Mouse (Mus musculus): Measurements from ENCODE around the gene Heg1.

Heg1 gene

DNA sequence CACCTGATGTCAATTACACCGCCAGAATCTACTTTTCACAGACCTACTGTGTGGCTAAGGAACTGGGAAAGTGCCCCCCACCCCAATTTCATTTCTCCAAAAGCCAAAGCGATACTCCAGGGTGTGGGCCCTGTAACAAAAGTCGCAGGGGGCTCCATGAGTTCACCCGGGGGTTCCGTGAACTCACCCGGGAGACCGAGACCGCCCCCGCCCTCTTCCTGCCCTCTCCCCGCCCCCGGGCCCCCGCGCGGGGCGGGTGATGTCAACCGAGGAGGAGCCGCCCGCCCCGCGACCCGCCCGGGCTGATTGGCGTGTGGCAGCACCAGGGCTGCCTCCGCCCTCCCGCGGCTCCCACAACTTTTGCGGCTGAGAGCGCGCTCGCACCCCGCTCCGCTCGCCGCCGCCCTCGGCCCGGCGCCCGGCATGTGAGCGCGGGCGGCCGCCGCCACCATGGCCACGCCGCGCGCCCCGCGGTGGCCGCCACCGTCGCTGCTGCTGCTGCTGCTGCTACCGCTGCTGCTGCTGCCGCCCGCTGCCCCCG lies at the start of gene Heg1:
Gene Heg1, plus strand, starts transcription at position 209 of the 541 bp plus-strand sequence.
- DNase-seq (ENCODE audit: low spot score), result peak; percentile 74

DNA sequence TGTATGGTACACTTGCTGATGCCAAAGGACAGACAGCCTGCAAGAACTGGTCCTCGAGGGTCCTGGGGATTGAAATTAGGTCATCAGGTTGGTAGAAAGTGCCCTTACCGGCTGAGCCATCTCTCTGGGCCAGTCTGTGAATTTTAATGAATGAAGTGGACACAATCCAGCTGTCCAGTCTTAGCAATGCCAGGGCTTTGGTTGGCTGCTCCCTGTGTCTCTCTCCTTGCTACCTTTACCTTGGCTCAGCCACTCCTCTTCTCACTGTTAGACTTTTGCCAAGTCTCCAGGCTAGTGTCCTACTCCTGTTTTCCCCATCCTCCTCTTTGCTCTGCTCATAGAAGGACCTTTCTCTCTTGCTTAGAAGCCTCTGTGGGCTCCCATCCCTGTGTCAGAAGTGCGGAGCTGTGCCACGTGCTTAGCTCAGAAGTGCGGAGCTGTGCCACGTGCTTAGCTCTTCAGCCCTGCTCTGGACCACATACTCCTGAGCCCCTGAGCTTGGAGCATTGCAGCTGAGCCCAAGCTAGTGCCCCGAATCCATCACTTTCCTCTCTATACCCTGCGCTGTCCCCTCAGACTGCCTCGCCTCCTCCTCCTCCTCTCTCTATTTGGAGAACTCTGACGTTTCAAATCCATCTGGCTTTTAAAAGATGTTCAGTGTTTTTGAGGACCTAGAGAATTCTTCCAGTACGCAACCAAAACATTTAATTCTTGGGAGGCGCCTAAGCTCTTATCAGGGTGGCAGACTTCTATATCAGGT lies 48.2 kb upstream of the Heg1 start:
- no peak for DNase-seq (ENCODE audit: low spot score)

DNA sequence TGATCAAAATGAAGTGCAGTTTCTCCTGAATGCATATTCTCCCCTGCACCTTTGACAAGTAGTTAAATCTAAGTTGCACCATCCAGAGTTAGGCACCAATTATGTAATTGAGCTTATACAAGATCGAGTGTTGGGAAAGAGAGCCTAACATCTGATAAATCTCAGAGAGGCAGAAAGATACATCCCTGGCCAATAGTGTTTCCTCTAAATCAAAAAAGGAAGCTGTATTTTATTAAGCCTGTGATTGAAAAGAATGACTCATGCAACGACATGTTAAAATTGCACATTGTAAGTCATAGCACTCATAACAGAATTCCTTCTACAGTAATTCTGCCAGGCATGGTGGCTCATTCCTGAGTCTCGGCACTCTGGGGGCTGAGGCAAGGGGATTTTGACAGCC lies 42.4 kb upstream of the Heg1 start:
- no peak for DNase-seq (ENCODE audit: low spot score)

DNA sequence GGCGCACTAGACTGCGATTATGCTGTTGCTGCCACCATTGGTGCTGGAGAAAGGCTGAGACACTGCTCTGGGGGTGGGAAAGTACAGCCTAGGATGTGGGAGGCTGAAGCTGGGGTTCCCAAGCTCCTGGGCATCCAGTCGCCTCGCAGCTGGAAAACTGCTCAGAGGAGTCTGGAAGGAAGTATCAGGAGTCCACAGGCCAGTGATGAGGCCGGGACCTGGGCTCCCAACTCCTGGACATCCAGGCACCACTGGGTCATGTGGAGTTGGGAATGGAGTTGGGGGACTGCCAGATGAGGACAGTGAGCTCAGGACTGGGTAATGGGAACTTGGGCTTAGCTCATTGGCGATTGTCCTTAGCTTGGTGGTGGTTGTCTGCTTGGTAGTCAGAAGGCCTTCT lies 31.1 kb upstream of the Heg1 start:
- no peak for DNase-seq (ENCODE audit: low spot score)

DNA sequence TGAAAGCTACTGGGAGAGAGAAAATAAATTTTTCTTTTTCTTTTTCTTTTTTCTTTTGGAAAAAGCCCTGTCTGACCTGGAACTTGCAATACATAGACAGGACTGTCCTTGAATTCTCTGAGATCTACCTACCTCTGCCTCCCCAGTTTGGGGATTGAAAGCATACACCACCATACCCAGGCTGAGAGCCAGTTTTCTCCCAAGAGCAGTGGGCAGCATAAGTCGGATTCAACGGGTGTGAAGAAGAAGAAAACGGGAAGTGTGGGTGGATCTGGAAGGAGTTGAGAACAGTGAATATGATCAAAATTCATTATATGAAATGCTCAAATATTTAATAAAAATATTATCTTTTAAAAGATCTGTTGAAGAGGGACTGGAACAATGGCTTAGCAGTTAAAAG lies 28.7 kb upstream of the Heg1 start:
- DNase-seq (ENCODE audit: low spot score), result no peak

DNA sequence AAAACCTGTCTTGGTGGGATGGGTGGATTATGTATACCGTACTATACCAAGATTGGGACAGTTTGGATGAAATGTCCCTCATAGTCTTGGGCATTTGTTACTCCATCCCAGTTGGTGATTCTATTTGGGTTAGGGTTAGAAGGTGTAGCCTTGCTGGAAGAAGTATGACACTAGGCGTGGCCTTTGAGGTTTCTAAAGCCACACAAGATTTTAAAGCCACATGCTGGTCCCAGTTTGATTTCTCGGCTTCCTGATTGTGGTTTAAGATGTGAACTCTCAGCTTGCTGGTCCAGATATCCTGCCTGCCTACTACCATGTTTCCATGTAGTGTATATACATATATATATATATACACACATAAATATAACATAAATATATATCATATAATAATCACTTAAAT lies 27.0 kb upstream of the Heg1 start:
- no peak for DNase-seq (ENCODE audit: low spot score)

DNA sequence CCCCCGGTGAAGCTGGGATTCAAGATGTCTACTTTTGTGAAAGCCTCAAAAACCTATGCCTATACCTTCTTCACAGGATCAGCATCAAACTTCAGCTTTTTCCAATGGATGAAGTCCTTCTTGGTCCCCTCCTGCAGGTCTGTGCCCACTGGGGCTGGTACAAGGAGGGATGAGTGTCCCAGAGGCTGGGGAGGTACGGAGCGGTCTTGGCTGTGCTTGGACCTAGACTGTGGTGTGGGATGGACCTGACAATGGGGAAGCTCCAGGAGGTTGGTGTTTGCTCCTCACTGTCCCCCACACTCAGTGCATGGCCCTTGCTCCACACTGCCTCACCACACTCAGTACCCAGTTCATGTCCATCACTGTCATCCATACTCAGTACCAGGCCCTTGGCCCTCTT lies 26.0 kb upstream of the Heg1 start:
- no peak for DNase-seq (ENCODE audit: low spot score)

DNA sequence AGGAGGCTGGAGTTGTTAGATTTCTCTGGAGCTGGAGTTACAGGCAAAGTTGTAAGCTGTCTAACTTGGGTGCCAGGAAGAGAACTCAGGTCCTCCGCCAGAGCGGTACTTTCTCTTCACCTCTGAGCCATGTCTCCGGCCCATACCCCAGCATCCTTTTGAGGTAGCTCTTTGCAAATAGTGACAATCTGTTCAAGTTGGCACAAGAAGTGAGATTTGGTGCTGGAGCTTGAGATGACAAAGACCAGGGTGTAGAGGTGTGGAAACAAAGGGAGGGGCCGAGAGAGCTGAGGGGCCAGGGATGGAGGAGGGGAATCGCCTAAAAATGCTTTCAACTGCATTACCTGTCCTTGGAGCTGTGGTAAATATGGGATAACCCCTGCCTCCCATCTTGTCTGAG lies 24.6 kb upstream of the Heg1 start:
- DNase-seq (ENCODE audit: low spot score), result no peak

DNA sequence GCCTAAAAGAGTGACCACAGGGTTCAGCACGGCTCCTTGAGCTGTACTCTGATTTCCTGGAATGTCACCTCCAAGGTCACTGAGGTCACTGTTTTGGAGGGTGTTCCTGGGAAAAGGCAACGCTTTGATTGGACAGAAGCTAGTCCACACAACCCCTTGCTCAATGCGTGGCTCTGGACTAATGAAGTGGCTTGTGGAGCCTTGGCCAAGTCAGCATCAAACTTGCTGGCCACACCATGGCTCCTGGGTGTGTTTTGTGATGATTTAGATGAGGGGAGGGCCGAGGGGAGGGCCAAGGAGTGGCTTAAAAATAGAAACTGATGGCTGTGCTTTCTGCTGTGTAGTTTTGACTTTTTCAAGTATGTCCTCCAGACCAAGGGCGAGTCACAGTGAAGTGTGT lies 24.0 kb upstream of the Heg1 start:
- DNase-seq (ENCODE audit: low spot score), result no peak

DNA sequence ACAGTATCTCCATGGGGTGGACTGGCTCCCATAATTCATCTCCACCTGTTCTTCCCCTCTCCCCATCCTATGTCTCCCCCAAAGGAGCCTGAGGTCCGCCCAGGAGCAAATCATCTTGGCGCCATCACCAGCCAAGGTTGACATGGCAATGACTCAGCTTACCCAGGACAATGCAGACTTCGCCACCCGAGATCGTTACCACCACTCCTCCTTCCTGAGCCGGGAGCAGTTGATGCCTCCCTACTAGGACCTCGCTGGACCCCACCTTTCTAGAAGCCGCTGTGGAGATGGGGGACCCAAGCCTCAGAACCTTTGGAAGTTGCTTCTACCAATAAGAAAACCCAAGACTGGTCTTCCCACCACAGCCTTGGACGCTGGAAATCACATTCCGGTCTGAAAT lies 21.3 kb upstream of the Heg1 start:
- DNase-seq (ENCODE audit: low spot score), result no peak

DNA sequence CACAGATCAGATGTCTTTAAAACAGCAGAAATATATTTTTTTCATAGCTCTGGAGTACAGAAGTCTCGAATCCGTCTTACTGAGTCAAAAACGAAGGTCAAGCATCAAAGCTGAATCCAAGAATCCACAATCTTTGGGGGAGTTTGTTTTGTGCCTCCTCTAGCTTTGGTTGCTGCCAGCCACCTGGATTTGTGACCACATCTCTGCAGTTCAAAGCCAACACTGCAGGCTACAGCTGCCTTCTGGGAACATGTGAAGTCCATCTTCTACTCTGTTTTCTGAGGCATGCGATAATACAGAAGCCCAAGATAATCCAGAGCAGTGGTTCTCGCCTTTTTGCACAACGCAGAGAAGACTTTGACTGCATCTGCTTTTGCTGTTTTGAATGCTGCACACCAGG lies 17.9 kb upstream of the Heg1 start:
- no peak for DNase-seq (ENCODE audit: low spot score)

DNA sequence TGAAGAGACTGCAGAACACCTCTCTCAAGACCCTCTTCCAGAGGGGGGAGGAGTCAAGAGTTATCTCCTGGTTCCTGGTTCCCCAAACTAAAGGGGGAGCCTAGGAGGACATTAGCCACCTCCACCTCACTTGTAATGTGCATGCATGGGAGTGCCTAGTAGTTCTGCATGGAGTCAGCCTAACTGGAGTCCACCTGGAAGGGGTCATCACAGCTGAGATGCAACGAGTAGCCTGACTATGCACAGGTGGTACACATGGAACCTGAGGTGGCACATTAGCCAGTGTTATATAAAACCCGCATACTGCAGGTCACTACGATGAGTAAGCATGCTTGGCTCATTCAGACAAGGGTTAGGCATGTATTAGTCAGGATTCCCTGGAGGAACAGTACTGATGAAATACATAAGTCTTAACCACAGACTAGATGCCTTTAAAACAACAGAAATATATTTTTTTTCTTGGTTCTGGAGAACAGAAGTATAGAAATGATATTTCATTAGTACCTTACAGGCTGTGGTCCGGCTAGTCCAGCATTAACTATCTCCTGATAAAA lies 17.1 kb upstream of the Heg1 start:
- DNase-seq (ENCODE audit: low spot score), result no peak

- no peak for DNase-seq (ENCODE audit: low spot score)
These were observed 15.7 kb upstream of the Heg1 start for GRCm38 (mm10) chr16:33668448-33668847.

- no peak for DNase-seq (ENCODE audit: low spot score)
These were observed 15.1 kb upstream of the Heg1 start for GRCm38 (mm10) chr16:33669072-33669471.

DNA sequence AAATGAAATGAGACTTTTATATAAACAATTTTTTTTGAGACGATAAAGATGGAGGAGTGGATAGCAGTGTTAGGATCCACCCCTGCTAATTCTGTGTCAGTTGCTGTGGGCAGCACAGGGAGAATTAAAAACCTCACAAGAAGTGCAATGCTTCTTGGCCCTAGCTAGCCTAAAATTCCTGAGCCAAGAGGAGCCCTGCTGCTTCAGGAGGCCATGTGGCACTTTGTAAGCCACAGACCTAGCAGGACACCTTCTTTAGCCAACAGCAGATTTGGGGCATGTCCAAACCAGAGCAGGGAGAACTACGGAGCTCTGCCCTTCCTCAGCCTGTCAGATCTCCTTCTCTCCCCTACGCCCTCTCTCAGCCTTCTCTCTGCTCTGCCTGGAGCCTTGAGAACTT lies 13.8 kb upstream of the Heg1 start:
- no peak for DNase-seq (ENCODE audit: low spot score)

DNA sequence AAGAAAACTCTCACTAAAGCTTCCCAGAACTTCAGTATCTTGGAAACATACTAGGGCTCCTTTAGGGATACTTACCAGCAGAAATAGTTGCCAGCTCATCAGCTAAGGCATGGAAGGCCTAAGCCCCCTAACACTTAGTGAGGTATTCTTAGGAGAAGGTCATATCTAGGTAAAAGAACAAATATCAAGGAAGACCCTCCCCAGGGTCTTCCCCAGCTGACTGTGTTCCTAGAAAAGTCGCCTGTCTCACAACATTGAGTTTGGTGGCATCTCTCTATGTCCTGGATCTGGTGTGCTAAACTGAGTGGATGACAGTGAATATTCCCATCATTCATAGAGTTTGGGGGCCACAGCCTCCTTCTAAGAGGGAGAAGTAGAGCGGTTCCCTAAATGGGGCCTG lies 13.2 kb upstream of the Heg1 start:
- DNase-seq (ENCODE audit: low spot score), result no peak

DNA sequence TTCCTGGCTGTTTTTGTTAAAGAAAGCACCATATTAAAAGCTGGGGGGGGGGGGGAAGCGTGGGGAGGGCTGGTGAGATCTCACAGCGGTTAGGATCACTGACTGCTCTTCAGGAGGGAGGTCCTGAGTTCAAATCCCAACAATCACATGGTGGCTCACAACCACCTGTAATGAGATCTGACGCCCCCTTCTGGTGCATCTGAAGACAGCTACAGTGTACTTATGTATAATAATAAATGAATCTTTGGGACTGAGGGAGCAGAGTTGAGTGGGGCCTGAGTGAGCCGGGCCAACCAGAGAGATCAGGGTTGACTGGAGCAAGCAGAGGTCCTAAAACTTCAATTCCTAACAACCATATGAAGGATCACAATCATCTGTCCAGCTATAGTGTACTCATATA lies 12.0 kb upstream of the Heg1 start:
- DNase-seq (ENCODE audit: low spot score), result no peak

DNA sequence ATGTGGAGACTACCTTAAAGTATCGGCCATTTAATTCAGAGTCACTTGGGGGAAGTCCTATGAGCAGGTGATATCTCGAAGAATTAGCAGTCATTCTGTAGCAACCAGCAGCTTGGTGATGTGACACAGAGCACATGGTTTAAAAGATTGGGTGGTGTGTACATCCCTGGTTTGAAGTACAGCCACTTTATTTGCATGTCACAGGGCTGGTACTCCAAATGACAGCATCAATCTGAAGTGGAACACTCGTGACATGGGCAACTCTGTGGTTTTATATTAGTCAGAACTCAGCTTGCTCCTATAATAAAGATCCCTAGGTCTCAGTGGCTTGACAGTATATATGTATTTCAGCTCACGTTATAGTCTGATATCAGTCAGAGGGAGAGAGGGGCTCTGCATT lies 11.5 kb upstream of the Heg1 start:
- DNase-seq (ENCODE audit: low spot score), result no peak

DNA sequence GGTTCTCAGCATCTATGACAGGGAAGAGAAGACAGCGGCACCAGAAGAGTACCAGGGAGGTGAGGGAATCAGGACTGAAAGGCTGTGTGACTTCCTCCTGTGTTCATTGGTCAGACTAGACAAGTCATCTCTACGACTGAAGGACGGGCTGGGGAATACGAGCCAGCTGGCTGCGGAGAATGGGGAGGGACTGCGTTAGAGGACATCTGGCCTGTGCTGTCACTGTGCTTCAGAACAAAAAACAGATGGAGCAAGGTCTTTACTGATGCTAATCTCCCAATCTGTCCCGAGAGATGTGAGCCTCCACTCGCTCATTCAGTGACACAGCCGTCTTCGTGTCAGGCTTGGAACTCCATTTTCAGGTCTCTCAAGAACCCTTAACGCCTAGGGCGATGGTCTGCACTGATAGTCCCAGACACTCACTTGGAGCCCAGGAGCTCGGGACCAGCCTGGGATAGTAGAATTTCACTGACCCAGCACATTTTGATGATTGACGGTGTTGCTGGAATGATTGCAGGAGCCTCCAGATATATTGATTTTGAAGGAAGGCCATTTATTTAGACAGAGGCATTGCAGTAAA lies 10.6 kb upstream of the Heg1 start:
- no peak for DNase-seq (ENCODE audit: low spot score)

DNA sequence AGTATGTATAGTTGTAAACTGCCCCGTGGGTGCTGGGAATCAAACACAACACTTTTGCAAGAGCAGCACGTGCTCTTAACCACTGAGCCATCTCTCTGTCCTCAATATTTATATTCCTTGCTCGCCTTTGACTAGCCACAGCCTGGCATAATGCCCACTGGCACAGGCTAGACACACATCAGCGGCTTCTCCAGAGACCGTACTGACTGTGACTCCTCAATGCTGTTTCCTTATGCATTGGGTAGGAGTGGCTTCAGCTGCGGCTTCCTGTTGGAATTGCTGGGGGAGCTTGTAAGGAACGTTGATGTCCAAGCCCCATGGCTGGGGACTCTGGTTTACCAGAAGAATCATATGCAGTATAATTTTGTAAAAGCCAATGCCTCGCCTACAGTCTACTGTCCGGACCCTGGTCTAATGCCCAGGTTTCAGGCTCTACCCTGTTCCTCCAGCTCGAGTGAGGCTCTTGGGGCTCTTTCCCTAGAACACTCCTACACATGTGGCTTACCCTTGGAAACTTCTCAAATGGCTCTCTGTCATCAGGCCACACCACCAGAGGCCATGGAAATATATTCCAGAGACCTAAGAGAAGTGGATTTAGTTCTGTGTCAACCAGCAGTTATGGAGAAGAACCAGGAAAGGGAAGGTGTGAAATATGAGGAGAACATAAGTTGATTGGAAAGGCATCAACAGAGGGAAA lies 8.9 kb upstream of the Heg1 start:
- no peak for DNase-seq (ENCODE audit: low spot score)

DNA sequence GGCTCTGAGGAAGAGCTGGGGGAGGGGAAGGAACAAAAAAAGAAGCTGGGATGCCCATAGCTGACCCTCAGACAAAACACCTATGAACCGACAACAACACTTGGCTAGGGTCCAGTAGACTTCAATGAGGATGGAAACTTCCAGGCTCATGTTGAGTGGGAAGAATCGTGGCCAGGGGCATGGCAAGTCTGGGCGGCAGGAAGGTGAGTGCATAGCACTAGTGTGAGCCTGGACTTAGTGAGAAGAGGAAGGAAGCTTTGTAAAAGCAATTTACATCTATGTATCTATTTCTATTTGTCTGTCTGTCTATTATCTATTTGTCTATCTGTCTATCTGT lies 8.4 kb upstream of the Heg1 start:
- no peak for DNase-seq (ENCODE audit: low spot score)

GRCm38 (mm10) chr16:33676347-33677312 lies 7.5 kb upstream of the Heg1 start:
- DNase-seq (ENCODE audit: low spot score), result no peak
